Mouse (Mus musculus) G1E (cell line): ENCODE data around the gene Obsl1.

Experiments used
- CTCF ChIP-seq: IDR thresholded peaks from 2 replicates; pipeline ENCODE4 v1.5.1; 2012; ENCODE audit warnings: low read depth, low read length, inconsistent platforms, mixed read lengths
- GATA1 ChIP-seq: IDR thresholded peaks from 2 replicates; pipeline ENCODE4 v1.6.1; 2012; ENCODE audit warnings: borderline replicate concordance, low read length, inconsistent platforms, mixed read lengths
- GATA2 ChIP-seq: IDR thresholded peaks from 2 replicates; pipeline ENCODE4 v1.6.1; 2012; ENCODE audit warnings: low read depth, low read length, inconsistent platforms, borderline replicate concordance

- TF ChIP-seq GATA1 (no peak), GATA2 (no peak), CTCF (no peak)
Measured at GRCm38 (mm10) chr1:75555680-75556079, 49.4 kb upstream of the Obsl1 start.
